Mouse (Mus musculus) left cerebral cortex, adult 18-20 months (tissue): Measurements from ENCODE around the gene Akr7a5. TPM values are rescaled to one million over a fixed set of nuclear protein-coding genes. Genes with fewer than 3 reads are reported as not detected.
A peak's percentile ranks its signal among the peaks of the same experiment; 100 is the strongest.

ENCODE experiments used
- DNase-seq, 2 experiments: peaks; one replicate each; pipeline ENCODE4 v3.0.0; 2021 to 2022; ENCODE audit warnings: low spot score in 2 of 2, mixed read lengths in 1 of 2
- microRNA-seq, 2 experiments: library from miRNA; unstranded; fragments of <30 nt; microRNA quantifications; one replicate each; pipeline ENCODE4 v1.2.0; 2021
- total RNA-seq, 2 experiments: library from RNA; stranded (reverse); gene quantifications; 2 replicates each; pipeline ENCODE4 v1.2.3; 2021

The Akr7a5 gene
- total RNA-seq, 2 experiments from 2014 or later, result 26.8 to 27.0 TPM

GRCm38 (mm10) chr4:139351931-139352711 lies 41.6 kb downstream of the Akr7a5 start, which contains the start of the genes Mrto4, Emc1 and Ubr4:
Gene Mrto4 (minus strand): TSS chr4:139352576.
Gene Emc1 (plus strand): TSS chr4:139352587.
Gene Ubr4 (plus strand): TSS chr4:139352609.
- DNase-seq, result peak; percentile 79 to 89

- DNase-seq, result no peak
Measured at GRCm38 (mm10) chr4:139352832-139353231, 42.3 kb downstream of the Akr7a5 start.

- no peak for DNase-seq
Measured at GRCm38 (mm10) chr4:139357211-139357610, 46.7 kb downstream of the Akr7a5 start.

GRCm38 (mm10) chr4:139360761-139361548 lies 50.4 kb downstream of the Akr7a5 start:
- DNase-seq, result no peak

- no peak for DNase-seq
Measured at GRCm38 (mm10) chr4:139367336-139367735, 56.8 kb downstream of the Akr7a5 start.

Small RNA genes lying within 50 kb of the gene (microRNA-seq; reads per million reads assigned to microRNA genes)
- gene Gm24245, result 0 reads per million in 2 experiments
- 0 to 0.21 reads per million in 2 experiments for gene Gm25732

Other genes with a start within 250 kb of the Akr7a5 start
- gene Htr6, start 235.2 kb upstream of the Akr7a5 start, total RNA-seq, result 1 to 10 TPM; 5.7 to 7.6 TPM
- gene Nbl1, start 217.8 kb upstream of the Akr7a5 start, total RNA-seq, result 10 to 100 TPM; 62.6 to 66.6 TPM
- 100 to 1,000 TPM; 198 to 207 TPM for gene Minos1, start 179.6 kb upstream of the Akr7a5 start, total RNA-seq
- 100 to 1,000 TPM; 302 to 316 TPM for gene Capzb, start 117.8 kb upstream of the Akr7a5 start, total RNA-seq
- 10 to 100 TPM; 15.0 to 15.8 TPM for gene Pqlc2, start within 50 bp of the Akr7a5 start, total RNA-seq
- gene Mrto4, start 41.8 kb downstream of the Akr7a5 start, total RNA-seq, result 10 to 100 TPM; 44.3 to 47.5 TPM
- 10 to 100 TPM; 83.1 to 87.3 TPM for gene Emc1, start 41.8 kb downstream of the Akr7a5 start, total RNA-seq
- gene Ubr4, start 41.9 kb downstream of the Akr7a5 start, total RNA-seq, result 100 to 1,000 TPM; 168 to 170 TPM
- gene Iffo2, start 219.8 kb downstream of the Akr7a5 start, total RNA-seq, result 10 to 100 TPM; 18.8 to 19.4 TPM